Mouse (Mus musculus) kidney, postnatal 25 days (tissue): ENCODE measurements around the gene Dhps.
"Not testable (repeated sequence)": the region's sequence is repeated elsewhere in the genome, so short reads cannot be mapped to it uniquely, and the experiment has no call there.

Source experiments
- DNase-seq, 2 experiments: peaks; one replicate each; pipeline ENCODE4 v3.0.0; 2021; ENCODE audit warnings: mixed read lengths in 2 of 2

Gene Dhps

DNA sequence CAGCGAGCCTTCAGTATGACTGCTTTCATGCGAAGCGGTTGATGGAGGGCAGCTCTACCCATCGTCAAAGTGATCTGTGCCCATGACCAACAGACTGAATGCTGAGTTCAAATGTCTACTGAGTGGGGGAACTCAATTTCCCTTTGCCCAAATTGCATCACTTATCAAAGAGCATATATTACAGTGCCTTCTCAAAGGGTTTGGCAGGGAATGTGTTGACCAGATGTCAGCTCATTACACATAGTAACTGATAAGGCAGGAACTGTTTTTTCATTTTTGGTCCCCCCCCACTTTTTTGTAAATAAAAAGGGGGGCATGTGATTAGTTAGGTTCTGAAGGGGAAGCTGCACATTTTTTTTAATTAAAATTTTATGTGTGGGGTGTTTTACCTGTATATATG is 9.0 kb upstream of the Dhps start:
- no peak for DNase-seq

GRCm38 (mm10) chr8:85065213-85065612 is 6.3 kb upstream of the Dhps start:
- DNase-seq: peak; percentile 85 to 92

GRCm38 (mm10) chr8:85067155-85067554 is 4.4 kb upstream of the Dhps start:
- no peak for DNase-seq

DNA sequence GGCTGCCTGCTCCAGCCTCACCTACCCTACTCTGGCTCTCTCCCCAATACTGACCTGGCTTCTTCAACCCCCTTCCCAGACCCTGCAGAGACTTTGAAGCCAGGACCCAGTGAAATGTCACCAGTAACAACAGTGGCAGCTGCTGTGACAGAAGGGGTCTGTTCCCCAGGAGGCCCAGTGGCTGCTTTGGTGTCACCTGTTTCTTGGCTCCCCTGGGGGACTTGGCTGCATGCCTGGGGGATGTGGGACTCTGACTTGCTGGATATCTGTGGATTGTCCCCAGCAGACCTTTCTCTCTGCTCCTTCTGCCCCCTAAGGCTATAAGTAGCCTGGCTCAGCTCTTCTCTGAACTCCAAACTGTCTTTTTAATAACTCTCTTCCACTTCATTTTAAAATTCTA is 3.6 kb upstream of the Dhps start, which contains the start of gene Gm5741:
Gene Gm5741, minus strand, starts transcription at position 1 of the 400 bp plus-strand sequence.
- no peak for DNase-seq

DNA sequence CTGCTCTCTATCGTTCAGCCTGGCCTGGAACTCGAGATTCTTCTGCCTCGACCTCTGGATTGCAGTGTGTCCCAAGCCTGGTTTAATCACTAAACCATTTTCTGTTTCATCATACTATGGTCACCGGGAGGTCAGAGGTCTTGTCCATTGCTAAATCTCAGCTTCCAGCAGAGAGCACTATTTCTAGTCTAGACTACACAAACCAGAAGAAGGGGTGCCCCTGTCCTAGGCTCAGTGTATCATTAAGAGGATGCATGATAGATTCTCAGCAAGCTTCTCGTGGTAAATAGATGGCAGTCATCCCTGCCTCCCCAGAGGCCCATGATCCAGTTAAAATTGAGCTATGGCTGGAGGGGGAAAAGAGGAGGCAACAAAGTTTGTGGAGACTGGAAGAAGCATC is 516 bp upstream of the Dhps start:
- peak in 1 of 2 experiments; percentile 46 for DNase-seq

DNA sequence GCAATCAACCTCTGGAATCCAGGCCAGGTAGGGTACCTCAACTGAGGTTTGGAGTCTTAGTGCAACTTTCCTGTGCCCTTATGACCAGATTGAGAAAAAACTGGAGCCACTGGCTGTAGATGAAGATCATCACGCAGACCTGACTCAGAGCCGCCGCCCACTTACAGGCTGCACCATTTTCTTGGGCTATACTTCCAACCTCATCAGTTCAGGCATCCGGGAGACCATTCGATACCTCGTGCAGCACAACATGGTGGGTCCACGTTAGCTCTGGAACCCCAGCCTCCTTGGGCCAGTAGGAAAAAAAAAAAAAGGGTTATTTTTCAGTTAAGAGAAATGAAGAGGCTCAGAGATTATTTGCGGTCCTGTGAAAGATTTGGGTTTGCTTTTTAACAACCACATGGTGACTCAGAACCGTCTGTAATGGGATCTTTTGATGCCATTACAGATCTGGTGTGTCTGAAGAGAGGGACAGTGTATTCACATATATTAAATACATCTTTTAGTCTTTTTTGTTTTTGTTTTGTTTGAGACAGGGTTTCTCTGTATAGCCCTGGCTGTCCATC is 890 bp downstream of the Dhps start:
- DNase-seq: no peak

DNA sequence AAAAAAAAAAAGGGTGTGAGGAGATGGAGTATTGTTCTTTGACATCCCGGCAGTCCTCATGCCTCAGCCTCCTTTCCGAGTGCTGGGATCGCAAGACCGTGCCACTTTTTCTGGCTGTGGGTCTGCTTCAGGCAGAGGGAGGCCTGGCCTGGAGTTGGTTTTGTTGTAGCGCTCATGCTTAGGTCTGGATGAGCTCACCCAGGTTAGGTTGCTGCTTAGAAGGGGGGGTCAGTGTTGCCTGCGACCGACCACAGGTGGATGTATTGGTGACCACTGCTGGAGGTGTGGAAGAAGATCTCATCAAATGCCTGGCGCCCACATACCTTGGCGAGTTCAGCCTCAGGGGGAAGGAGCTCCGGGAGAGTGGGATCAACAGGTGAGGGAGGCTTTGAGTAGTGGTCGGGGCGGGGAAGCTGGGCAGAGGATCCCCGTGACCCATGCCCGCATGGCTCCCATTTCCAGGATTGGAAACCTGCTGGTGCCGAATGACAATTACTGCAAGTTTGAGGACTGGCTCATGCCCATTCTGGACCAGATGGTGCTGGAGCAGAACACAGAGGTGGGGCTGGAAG is 1.6 kb downstream of the Dhps start:
- DNase-seq: no peak

DNA sequence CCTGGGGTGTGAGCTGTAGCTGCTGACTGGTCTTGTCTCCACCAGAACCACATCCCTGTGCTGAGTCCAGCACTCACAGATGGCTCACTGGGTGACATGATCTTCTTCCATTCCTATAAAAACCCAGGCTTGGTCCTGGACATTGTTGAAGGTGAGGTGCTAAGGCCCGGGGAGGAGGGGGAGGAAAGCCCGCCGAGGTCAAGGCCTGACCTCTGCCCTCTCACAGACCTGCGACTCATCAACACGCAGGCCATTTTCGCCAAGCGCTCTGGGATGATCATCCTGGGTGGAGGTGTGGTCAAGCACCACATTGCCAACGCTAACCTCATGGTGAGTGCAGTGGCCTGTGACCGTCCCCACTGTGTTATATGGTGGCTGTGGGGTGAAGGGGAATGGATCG is 2.6 kb downstream of the Dhps start:
- no peak for DNase-seq

GRCm38 (mm10) chr8:85074617-85075016 is 3.1 kb downstream of the Dhps start:
- DNase-seq: no peak

GRCm38 (mm10) chr8:85076001-85076400 is 4.4 kb downstream of the Dhps start:
- peak; percentile 75 to 79 for DNase-seq

DNA sequence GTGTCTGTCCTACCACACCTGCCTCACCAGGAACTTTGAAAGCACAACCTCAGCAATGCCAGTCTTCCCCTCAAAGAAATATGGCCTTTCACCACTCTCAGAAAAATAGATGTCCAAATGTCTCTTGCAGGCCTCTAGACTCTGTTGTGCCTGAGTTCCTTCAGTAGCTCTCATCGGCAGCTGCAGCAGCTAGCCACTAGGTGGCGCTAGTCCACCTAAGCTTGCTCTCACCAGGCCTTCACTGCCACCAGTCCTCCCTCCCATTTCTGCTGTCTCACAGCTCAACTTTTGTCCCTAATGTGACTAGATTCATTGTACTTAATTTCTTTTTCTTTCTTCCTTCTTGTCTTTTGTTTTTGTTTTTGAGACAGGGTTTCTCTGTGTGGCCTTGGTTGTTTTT is 5.4 kb downstream of the Dhps start:
- peak; percentile 81 to 86 for DNase-seq

- DNase-seq: no peak
Measured at GRCm38 (mm10) chr8:85080214-85080531, 8.6 kb downstream of the Dhps start.

DNA sequence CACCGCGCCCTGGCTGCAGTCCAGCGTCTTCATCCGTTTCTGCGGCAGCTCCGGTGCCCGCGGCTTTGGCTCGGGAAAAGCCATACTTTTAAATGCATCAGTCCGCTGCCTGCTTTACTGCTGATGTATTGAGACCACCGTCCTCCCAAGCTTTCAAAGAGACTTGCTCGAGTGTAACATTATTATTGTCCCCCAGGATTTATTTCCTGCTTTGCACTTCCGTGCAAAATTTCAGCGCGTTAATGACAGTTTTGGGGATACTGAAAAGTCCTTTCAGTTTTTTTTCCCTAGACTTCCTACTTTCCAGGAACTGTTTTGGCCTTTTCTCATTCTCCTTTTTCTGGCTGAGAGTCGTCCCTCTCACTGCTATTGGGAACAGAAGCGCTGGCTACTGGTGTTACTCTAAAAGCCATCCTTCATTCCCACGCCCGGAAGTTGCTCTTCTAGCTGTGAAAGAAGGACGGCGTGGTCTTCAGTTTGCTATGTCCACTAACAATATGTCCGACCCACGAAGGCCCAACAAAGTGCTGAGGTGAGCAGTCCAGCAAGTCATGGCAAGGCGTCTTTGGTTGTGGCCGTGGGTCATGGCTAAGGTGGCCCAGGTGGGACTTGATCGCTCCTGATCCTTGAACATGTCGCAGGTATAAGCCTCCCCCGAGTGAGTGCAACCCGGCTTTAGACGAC is 9.1 kb downstream of the Dhps start, which contains the start of gene Wdr83os:
Gene Wdr83os, plus strand, starts transcription at position 209 of the 684 bp plus-strand sequence.
- DNase-seq: peak; percentile 64

DNA sequence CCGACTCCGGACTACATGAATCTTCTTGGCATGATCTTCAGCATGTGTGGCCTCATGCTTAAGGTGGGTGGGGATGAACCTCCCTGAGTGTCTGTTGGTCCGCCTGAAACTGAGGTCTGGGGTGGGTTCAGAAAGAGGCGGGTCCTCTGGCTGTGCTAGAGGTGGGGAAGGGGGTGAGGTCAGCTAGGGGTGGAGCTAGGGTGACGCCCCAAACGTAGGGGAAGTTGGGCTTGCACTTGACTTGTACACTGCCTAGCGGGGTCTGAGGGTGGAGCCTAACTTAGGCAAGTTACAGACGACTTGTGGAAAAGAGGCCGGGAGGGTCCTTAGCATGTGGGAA is 9.6 kb downstream of the Dhps start, which contains the start of gene Wdr83:
Gene Wdr83, minus strand, starts transcription at position 91 of the 340 bp plus-strand sequence.
- DNase-seq: peak; percentile 24 to 68

DNA sequence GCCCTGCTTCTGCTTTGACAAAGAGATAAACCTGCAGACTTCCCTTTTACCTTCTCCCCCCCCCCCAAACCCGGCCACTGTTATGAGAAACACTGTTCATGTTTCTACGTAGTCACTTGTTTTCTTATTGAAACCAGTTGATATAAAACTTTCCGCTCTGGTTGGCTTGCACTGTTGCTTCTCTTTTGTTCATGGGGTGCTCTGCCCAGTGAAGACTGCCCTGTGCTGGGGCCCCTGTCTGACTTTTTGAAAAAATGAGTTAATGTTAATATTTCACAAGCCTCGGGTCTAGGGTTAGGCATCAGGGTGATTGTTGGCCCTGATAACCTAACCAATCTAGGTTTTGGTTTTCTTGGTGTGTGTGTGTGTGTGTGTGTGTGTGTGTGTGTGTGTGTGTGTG is 10.6 kb downstream of the Dhps start:
- not testable (repeated sequence) for DNase-seq

DNA sequence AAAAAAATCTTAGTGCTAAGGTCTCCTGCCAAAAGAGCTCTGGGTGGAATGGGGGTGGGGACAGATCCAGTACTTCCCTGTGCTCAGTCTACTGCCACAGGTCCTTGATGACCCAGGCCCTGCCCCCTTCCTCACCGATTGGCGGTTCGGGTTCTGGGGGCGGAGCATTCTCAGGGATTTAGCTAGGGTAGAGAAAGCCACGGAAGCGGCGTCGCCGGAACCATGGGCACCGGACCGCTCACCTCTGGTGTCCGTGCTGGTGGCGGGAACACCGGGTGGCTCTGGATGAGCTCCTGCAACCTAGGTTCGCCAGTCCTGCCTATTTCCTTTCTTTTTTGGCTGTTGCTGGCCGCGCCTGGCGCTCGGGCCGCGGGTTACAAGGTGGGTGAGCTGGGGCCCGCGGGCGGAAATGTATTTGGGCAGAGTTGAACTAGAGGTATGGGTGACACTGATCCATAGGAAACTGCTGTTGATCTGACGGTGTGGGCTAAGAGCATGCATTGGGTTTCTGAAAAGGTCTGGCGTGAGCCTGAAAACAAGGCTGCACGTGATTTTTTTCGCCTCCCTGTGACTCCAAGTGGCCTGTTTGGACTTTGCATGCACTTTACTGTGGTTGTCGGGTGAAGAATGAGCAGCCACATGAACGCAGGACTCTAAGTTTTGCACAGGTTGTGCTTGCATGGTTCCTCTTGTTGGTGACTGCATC is 11.7 kb downstream of the Dhps start, which contains the start of gene Man2b1:
Gene Man2b1, plus strand, starts transcription at position 163 of the 706 bp plus-strand sequence.
- peak; percentile 95 to 97 for DNase-seq

GRCm38 (mm10) chr8:85084633-85085032 is 13.1 kb downstream of the Dhps start:
- DNase-seq: no peak

DNA sequence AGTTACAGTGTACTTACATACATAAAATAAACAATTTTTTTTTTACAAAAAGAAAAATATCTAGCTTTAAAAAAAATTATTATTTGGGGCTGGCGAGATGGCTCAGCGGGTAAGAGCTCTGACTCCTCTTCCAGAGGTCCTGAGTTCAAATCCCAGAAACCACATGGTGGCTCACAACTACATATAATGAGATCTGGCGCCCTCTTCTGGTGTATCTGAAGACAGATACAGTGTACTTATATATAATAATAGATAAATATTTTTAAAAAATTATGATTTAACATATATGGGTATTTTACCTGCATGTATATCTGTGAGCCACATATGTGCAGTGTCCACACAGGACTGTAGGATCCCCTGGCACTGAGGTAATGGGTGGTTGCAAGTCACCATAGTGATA is 14.7 kb downstream of the Dhps start:
- DNase-seq: peak in 1 of 2 experiments; percentile 41

- DNase-seq: no peak
Measured at GRCm38 (mm10) chr8:85088771-85089170, 17.2 kb downstream of the Dhps start.

GRCm38 (mm10) chr8:85090856-85091255 is 19.3 kb downstream of the Dhps start:
- DNase-seq: no peak

- no peak for DNase-seq
Measured at GRCm38 (mm10) chr8:85091526-85092090, 20.1 kb downstream of the Dhps start.

DNA sequence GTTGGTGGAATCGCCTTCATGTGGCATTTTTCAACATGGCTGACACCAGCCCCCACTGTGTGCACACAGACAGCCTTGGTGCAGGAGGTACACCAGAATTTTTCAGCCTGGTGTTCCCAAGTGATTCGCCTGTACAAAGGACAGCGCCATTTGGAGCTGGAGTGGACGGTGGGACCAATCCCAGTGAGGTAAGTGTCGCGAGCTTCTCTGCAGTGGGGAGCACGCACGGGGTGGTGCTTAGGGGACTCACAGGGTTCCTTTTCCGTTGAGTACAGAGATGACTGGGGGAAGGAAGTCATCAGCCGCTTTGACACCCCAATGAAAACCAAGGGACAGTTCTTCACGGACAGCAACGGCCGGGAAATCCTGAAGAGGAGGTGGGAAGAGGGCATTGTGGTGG is 23.5 kb downstream of the Dhps start:
- no peak for DNase-seq

- no peak for DNase-seq
Measured at GRCm38 (mm10) chr8:85095566-85095965, 24.0 kb downstream of the Dhps start.
